Mouse (Mus musculus): Measurements from ENCODE around the gene Prn. TPM values are rescaled to one million over a fixed set of nuclear protein-coding genes. Genes with fewer than 3 reads are reported as not detected.

Gene Prn
- polyA plus RNA-seq, 1 experiment from 2014 or later, result not detected

DNA sequence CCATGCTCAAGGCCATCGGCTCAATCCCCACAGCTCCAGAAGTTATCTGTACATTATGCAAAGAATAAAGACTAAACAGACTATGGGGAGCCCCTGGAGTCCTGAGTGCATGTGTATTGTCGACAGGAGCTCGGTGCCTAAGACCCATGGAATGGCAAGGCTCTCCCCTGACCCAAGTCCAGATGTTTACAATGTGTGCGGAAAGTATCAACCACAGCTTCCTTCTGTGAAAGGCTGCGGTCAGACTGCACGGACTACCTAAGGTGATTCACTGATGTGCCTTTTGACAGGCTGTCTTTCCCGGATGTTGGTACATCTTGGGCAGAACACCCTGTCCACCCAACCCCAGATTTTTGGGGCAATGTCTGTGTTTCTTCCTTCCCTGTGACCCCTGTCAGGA lies 21.5 kb upstream of the Prn start:
- ATAC-seq, result no peak
- H3K9me3 ChIP-seq (replicated peaks), result no peaks in the 10 kb centered on the region
- H3K27ac ChIP-seq, result no peak overlapping the region
- 16% methylated on average over 7 of the region's 7 CpGs for WGBS (ENCODE audit: insufficient replicate concordance)
- peaks cover 20% of the 10 kb centered on the region for H3K27me3 ChIP-seq (replicated peaks)
- no peak overlapping the region for H3K4me2 ChIP-seq
- H3K36me3 ChIP-seq, result no peaks in the 10 kb centered on the region
- no peak overlapping the region for H3K9ac ChIP-seq
- no peak overlapping the region for H3K4me3 ChIP-seq
- H3K4me1 ChIP-seq, result peaks cover 14% of the 10 kb centered on the region; the same call in 1 of the 2 replicates

DNA sequence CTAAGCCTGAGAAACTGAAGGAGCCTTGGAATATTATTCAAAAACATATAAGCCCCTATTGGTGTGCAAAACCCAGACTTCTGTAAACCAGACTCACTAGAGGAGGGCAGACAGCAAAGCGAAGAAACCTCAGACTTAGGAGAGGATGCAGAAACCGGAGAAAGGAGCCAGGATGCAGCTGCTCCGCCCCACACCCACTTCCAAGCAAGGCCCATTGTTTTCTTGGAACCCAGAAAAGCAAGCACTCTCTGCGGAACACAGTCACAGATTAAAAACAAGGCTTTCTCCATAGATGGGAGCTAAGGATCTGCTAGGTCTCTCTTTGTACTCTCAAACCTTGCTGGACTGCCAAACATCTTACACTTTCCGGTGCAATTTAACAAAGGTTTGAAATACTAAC lies 17.2 kb upstream of the Prn start:
- no peak overlapping the region for H3K27ac ChIP-seq
- H3K4me2 ChIP-seq, result no peak overlapping the region

DNA sequence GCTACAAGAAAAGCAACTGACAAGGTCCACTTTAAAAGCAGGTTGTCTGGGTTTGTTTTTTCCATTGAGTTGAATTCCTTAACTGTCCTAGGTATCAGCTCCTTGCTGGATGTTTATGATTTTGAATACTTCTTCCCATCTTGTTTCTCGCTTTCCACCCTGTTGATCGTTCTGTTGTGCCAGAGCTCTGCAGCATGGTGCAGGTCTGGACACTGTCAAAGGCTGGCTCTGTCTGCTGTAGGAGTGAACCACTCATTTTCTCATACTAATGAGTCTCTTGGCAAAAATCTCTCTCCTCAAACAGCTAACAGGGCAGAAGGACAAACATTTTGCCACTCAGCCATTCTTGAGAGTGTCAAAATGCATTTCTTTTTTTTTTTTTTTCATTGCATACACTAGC lies 14.7 kb upstream of the Prn start:
- peaks cover 5% of the 10 kb centered on the region for H3K27me3 ChIP-seq (replicated peaks)
- H3K4me2 ChIP-seq, result no peak overlapping the region
- H3K36me3 ChIP-seq, result no peaks in the 10 kb centered on the region
- H3K4me1 ChIP-seq, result peaks cover 14% of the 10 kb centered on the region; the same call in 1 of the 2 replicates
- no peaks in the 10 kb centered on the region for H3K9me3 ChIP-seq (replicated peaks)
- H3K9ac ChIP-seq, result no peak overlapping the region
- ATAC-seq, result no peak
- 71% methylated on average over 2 of the region's 2 CpGs for WGBS (ENCODE audit: insufficient replicate concordance)
- H3K4me3 ChIP-seq, result no peak overlapping the region
- H3K27ac ChIP-seq, result no peak overlapping the region

More for the DNA sequence above, 17.2 kb upstream of the Prn start:
- no peaks in the 10 kb centered on the region for H3K9me3 ChIP-seq (replicated peaks)
- 44% methylated on average over 5 of the region's 5 CpGs for WGBS (ENCODE audit: insufficient replicate concordance)
- no peak for ATAC-seq
- H3K9ac ChIP-seq, result no peak overlapping the region
- no peak overlapping the region for H3K4me3 ChIP-seq
- peaks cover 14% of the 10 kb centered on the region; the same call in 1 of the 2 replicates for H3K4me1 ChIP-seq
- H3K27me3 ChIP-seq (replicated peaks), result peaks cover 11% of the 10 kb centered on the region
- no peaks in the 10 kb centered on the region for H3K36me3 ChIP-seq

- Histone ChIP-seq H3K9ac (no peak overlapping the region), H3K4me3 (no peak overlapping the region), H3K27ac (no peak overlapping the region), H3K4me2 (no peak overlapping the region), H3K4me1 (peaks cover 9% of the 10 kb centered on the region; the same call in 1 of the 2 replicates), H3K9me3 (replicated peaks) (no peaks in the 10 kb centered on the region), H3K27me3 (replicated peaks) (0 out of 2 replicates have a peak, but pooled peaks cover 4% of the 10 kb centered on the region), H3K36me3 (no peaks in the 10 kb centered on the region)
- 87% methylated on average over 4 of the region's 4 CpGs for WGBS (ENCODE audit: insufficient replicate concordance)
- ATAC-seq, result no peak
Measured at GRCm38 (mm10) chr2:131896011-131896410, 13.7 kb upstream of the Prn start.

GRCm38 (mm10) chr2:131897336-131898109 lies 12.2 kb upstream of the Prn start:
- no peaks in the 10 kb centered on the region for H3K4me1 ChIP-seq
- H3K9ac ChIP-seq, result no peak overlapping the region
- no peaks in the 10 kb centered on the region for H3K27me3 ChIP-seq (replicated peaks)
- H3K4me2 ChIP-seq, result no peak overlapping the region
- WGBS (ENCODE audit: insufficient replicate concordance), result 78% methylated on average over 12 of the region's 12 CpGs
- no peaks in the 10 kb centered on the region for H3K36me3 ChIP-seq
- H3K9me3 ChIP-seq (replicated peaks), result no peaks in the 10 kb centered on the region
- H3K4me3 ChIP-seq, result no peak overlapping the region
- H3K27ac ChIP-seq, result no peak overlapping the region
- ATAC-seq, result no peak

DNA sequence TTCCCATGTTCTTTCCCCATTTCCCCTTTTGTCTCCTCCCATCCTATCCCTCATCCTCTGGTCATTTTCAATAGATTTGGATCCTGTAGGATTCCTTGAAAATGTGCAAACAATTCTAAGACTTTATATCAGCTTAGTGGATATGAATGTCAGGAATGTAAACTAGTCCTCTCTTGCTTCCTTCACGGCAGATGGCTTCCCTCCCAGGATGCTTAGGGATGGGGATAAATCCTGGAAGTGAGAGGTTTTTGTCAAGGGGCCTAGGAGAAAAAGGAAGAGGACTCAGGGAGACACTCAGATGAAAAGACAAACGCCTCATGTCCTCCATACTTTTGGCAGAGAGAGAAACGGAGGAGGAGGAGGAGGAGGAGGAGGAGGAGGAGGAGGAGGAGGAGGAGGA lies 7.3 kb upstream of the Prn start:
- Histone ChIP-seq H3K4me2 (no peak overlapping the region), H3K36me3 (no peaks in the 10 kb centered on the region), H3K9me3 (replicated peaks) (no peaks in the 10 kb centered on the region), H3K9ac (no peak overlapping the region), H3K27me3 (replicated peaks) (no peaks in the 10 kb centered on the region), H3K4me3 (no peak overlapping the region), H3K27ac (no peak overlapping the region), H3K4me1 (peaks cover 36% of the 10 kb centered on the region)
- 63% methylated on average over 2 of the region's 3 CpGs for WGBS (ENCODE audit: insufficient replicate concordance)
- no peak for ATAC-seq

GRCm38 (mm10) chr2:131902867-131903266 lies 6.9 kb upstream of the Prn start:
- peaks cover 36% of the 10 kb centered on the region for H3K4me1 ChIP-seq
- H3K9me3 ChIP-seq (replicated peaks), result no peaks in the 10 kb centered on the region
- no peaks in the 10 kb centered on the region for H3K36me3 ChIP-seq
- WGBS (ENCODE audit: insufficient replicate concordance), result 32% methylated on average over 8 of the region's 8 CpGs
- no peak for ATAC-seq
- peak overlapping the region; percentile 37; the same call in 1 of the 2 replicates for H3K27ac ChIP-seq
- no peaks in the 10 kb centered on the region for H3K27me3 ChIP-seq (replicated peaks)
- H3K4me2 ChIP-seq, result no peak overlapping the region
- H3K9ac ChIP-seq, result no peak overlapping the region
- H3K4me3 ChIP-seq, result no peak overlapping the region

DNA sequence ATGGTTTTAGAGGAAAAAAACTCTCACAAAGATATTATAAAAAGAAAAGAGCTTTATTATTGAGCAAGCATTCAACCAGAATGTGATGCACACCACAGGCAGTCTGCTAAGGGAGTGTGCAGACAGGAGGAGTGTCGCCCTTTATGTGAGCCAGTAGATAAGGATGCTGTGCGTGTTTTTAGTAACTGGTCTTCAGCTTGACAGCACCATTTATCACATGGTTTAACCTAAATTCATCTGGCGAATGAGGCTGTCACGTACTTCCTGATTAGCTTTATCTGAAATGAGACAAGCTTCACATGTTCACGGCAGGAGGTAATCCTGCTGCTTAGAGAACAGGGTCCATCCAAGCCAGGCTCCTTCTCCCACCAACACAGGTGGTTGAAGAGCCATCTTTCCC lies 4.7 kb upstream of the Prn start:
- H3K27ac ChIP-seq, result peak overlapping the region; percentile 88
- ATAC-seq, result peak; percentile 88

GRCm38 (mm10) chr2:131905776-131906175 lies 4.0 kb upstream of the Prn start:
- H3K27ac ChIP-seq, result peak overlapping the region; percentile 88
- H3K9me3 ChIP-seq (replicated peaks), result no peaks in the 10 kb centered on the region
- H3K4me3 ChIP-seq, result no peak overlapping the region
- 42% methylated on average over 6 of the region's 6 CpGs for WGBS (ENCODE audit: insufficient replicate concordance)
- peak overlapping the region; percentile 44 for H3K4me2 ChIP-seq
- ATAC-seq, result no peak
- H3K36me3 ChIP-seq, result no peaks in the 10 kb centered on the region
- 0 out of 2 replicates have a peak overlapping the region, but pooled peaks have one; percentile 4 for H3K9ac ChIP-seq
- peaks cover 54% of the 10 kb centered on the region for H3K4me1 ChIP-seq
- H3K27me3 ChIP-seq (replicated peaks), result no peaks in the 10 kb centered on the region

More for the DNA sequence above, 4.7 kb upstream of the Prn start:
- Histone ChIP-seq H3K27me3 (replicated peaks) (no peaks in the 10 kb centered on the region), H3K9ac (0 out of 2 replicates have a peak overlapping the region, but pooled peaks have one; percentile 4), H3K4me2 (peak overlapping the region; percentile 44), H3K36me3 (no peaks in the 10 kb centered on the region), H3K9me3 (replicated peaks) (no peaks in the 10 kb centered on the region), H3K4me1 (peaks cover 46% of the 10 kb centered on the region), H3K4me3 (no peak overlapping the region)
- WGBS (ENCODE audit: insufficient replicate concordance), result 5% methylated on average over 5 of the region's 5 CpGs

DNA sequence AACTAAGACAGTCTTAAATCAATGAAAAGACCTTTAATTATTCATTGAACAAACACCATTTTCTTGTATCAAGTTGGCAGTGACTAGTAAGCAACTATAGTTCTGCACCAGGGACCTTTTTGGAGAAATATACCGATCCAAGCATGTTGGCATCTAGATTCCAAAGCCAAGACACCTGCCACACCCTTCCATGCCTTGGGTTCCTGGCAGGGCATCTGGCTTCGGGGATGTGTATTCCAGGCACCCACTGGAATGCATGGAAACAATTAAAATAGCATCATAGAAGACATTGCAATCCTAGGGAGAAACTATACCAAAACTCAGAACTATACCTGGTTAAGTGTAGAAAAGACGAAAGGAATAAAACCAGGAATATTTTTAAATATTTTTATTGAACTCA lies 3.5 kb upstream of the Prn start:
- no peaks in the 10 kb centered on the region for H3K9me3 ChIP-seq (replicated peaks)
- H3K27me3 ChIP-seq (replicated peaks), result no peaks in the 10 kb centered on the region
- WGBS (ENCODE audit: insufficient replicate concordance), result 83% methylated on average over 3 of the region's 3 CpGs
- H3K4me1 ChIP-seq, result peaks cover 59% of the 10 kb centered on the region
- H3K4me2 ChIP-seq, result no peak overlapping the region
- H3K9ac ChIP-seq, result no peak overlapping the region
- ATAC-seq, result no peak
- no peak overlapping the region for H3K27ac ChIP-seq
- no peak overlapping the region for H3K4me3 ChIP-seq
- no peaks in the 10 kb centered on the region for H3K36me3 ChIP-seq

- Histone ChIP-seq H3K4me1 (peaks cover 64% of the 10 kb centered on the region), H3K4me3 (no peak overlapping the region), H3K36me3 (no peaks in the 10 kb centered on the region), H3K9ac (no peak overlapping the region), H3K4me2 (no peak overlapping the region), H3K9me3 (replicated peaks) (no peaks in the 10 kb centered on the region), H3K27me3 (replicated peaks) (no peaks in the 10 kb centered on the region), H3K27ac (peak overlapping the region; percentile 27; the same call in 1 of the 2 replicates)
- no peak for ATAC-seq
- 69% methylated on average over 1 of the region's 1 CpGs for WGBS (ENCODE audit: insufficient replicate concordance)
Measured at GRCm38 (mm10) chr2:131906846-131907245, 2.9 kb upstream of the Prn start.

GRCm38 (mm10) chr2:131907311-131907710 lies 2.4 kb upstream of the Prn start:
- ATAC-seq, result no peak
- H3K36me3 ChIP-seq, result no peaks in the 10 kb centered on the region
- H3K4me2 ChIP-seq, result no peak overlapping the region
- no peak overlapping the region for H3K4me3 ChIP-seq
- H3K9ac ChIP-seq, result no peak overlapping the region
- no peaks in the 10 kb centered on the region for H3K9me3 ChIP-seq (replicated peaks)
- H3K27ac ChIP-seq, result no peak overlapping the region
- H3K4me1 ChIP-seq, result peaks cover 67% of the 10 kb centered on the region
- no peaks in the 10 kb centered on the region for H3K27me3 ChIP-seq (replicated peaks)
- 64% methylated on average over 5 of the region's 5 CpGs for WGBS (ENCODE audit: insufficient replicate concordance)

Data from liver, embryonic 12.5 days (tissue).